1 mouse cellular context compared by ENCODE assay signal in genomic region chr4:116644326-116644725, GRCm38 (mm10).
TF ChIP-seq lines count a peak whose summit lies in the region.

No protein-coding gene starts in this region.

TF ChIP-seq in MEL, 35 proteins besides CTCF, POLR2A, EP300 and RAD21:
- no peak for TF ChIP-seq HCFC1 (IDR thresholded peaks at IDR 0.05; ENCODE audit: low read depth, low read length)
- peak; percentile 30 for TF ChIP-seq SMC3 (IDR thresholded peaks at IDR 0.05; ENCODE audit: low read depth, low read length)
